Mouse (Mus musculus): ENCODE measurements at regions not wholly inside any gene's neighbourhood (a gene's known extent, or its start where the extent isn't known, plus 50 kb on each side); places are given as distances from the start of the nearest gene placed in this dataset.
"Not testable (repeated sequence)": the region's sequence is repeated elsewhere in the genome, so short reads cannot be mapped to it uniquely, and the experiment has no call there.

GRCm38 (mm10) chr1:177501288-177501687, 59.1 kb downstream of the Zbtb18 start:
- DNase-seq (ENCODE audit: low spot score in 2 of 2) = no peak

- no peak for DNase-seq (ENCODE audit: low spot score in 2 of 2)
These were observed 61.8 kb downstream of the Zbtb18 start for GRCm38 (mm10) chr1:177503946-177504345.

- DNase-seq (ENCODE audit: low spot score in 2 of 2) = no peak
These were observed 62.6 kb downstream of the Zbtb18 start for GRCm38 (mm10) chr1:177504743-177505142.

- DNase-seq (ENCODE audit: low spot score in 2 of 2) = not testable (repeated sequence)
These were observed 65.2 kb downstream of the Zbtb18 start for GRCm38 (mm10) chr1:177507398-177507797.

- no peak for DNase-seq (ENCODE audit: low spot score in 2 of 2)
These were observed 67.6 kb downstream of the Zbtb18 start for GRCm38 (mm10) chr1:177509786-177510185.

GRCm38 (mm10) chr1:177512116-177512515, 70.0 kb downstream of the Zbtb18 start:
- DNase-seq (ENCODE audit: low spot score in 2 of 2) = no peak

GRCm38 (mm10) chr1:177517934-177518610, 75.9 kb downstream of the Zbtb18 start:
- DNase-seq (ENCODE audit: low spot score in 2 of 2) = no peak

- no peak for DNase-seq (ENCODE audit: low spot score in 2 of 2)
These were observed 76.9 kb downstream of the Zbtb18 start for GRCm38 (mm10) chr1:177518897-177519513.

- DNase-seq (ENCODE audit: low spot score in 2 of 2) = no peak
These were observed 79.0 kb downstream of the Zbtb18 start for GRCm38 (mm10) chr1:177521110-177521509.

- no peak for DNase-seq (ENCODE audit: low spot score in 2 of 2)
These were observed 83.0 kb downstream of the Zbtb18 start for GRCm38 (mm10) chr1:177525141-177525540.

GRCm38 (mm10) chr1:177531791-177532190, 89.6 kb downstream of the Zbtb18 start:
- no peak for DNase-seq (ENCODE audit: low spot score in 2 of 2)

GRCm38 (mm10) chr1:177532656-177533055, 90.5 kb downstream of the Zbtb18 start:
- DNase-seq (ENCODE audit: low spot score in 2 of 2) = no peak

GRCm38 (mm10) chr1:177533332-177533731, 91.2 kb downstream of the Zbtb18 start:
- DNase-seq (ENCODE audit: low spot score in 2 of 2) = no peak

- DNase-seq (ENCODE audit: low spot score in 2 of 2) = no peak
These were observed 103.0 kb downstream of the Zbtb18 start for GRCm38 (mm10) chr1:177545031-177545735.

- DNase-seq (ENCODE audit: low spot score in 2 of 2) = no peak
These were observed 105.6 kb downstream of the Zbtb18 start for GRCm38 (mm10) chr1:177547716-177548115.

GRCm38 (mm10) chr1:177555471-177556291, 113.5 kb downstream of the Zbtb18 start:
- DNase-seq (ENCODE audit: low spot score in 2 of 2) = peak in 1 of 2 experiments; percentile 51

GRCm38 (mm10) chr1:177557432-177557831, 115.3 kb downstream of the Zbtb18 start:
- DNase-seq (ENCODE audit: low spot score in 2 of 2) = no peak

GRCm38 (mm10) chr1:177557856-177558255, 115.7 kb downstream of the Zbtb18 start:
- no peak for DNase-seq (ENCODE audit: low spot score in 2 of 2)

GRCm38 (mm10) chr1:177561716-177562588, 119.8 kb downstream of the Zbtb18 start:
- DNase-seq (ENCODE audit: low spot score in 2 of 2) = no peak

- DNase-seq (ENCODE audit: low spot score in 2 of 2) = no peak
These were observed 120.4 kb downstream of the Zbtb18 start for GRCm38 (mm10) chr1:177562589-177562912.

GRCm38 (mm10) chr1:177565678-177566077, 123.5 kb downstream of the Zbtb18 start:
- no peak for DNase-seq (ENCODE audit: low spot score in 2 of 2)

All from gastrocnemius, postnatal 4 days (tissue).